11 mouse cellular contexts compared by ENCODE assay signal in genomic region chr1:134517841-134518240, GRCm38 (mm10). TPM values are rescaled to one million over a fixed set of nuclear protein-coding genes. Genes with fewer than 3 reads are reported as not detected.
"Had no signal": no experiment of that assay in that cellular context is flagged by ENCODE, and none has a peak within 500 bp of the region (broad histone marks: within the 10 kb centered on the region; RNA-seq: fewer than 3 reads in every experiment).

No protein-coding gene starts in this region.

RNA-seq across cellular contexts. Expression of gene Mgat4e, which starts 31.6 kb away (rescaled TPM):
- polyA plus RNA-seq: neural tube, embryonic 13.5 days; neural tube, embryonic 14.5 days; neural tube, embryonic 15.5 days; small intestine, adult 2 months; spleen, adult 2 months; stomach, embryonic 14.5 days; stomach, embryonic 15.5 days; stomach, embryonic 16.5 days; stomach, postnatal 0 days; thymus, adult 2 months; thymus, postnatal 0 days had no signal
